Mouse (Mus musculus) embryonic facial prominence, embryonic 13.5 days (tissue): ENCODE measurements around the gene Cpeb4. TPM values are rescaled to one million over a fixed set of nuclear protein-coding genes. Genes with fewer than 3 reads are reported as not detected.
"Not testable (repeated sequence)": the region's sequence is repeated elsewhere in the genome, so short reads cannot be mapped to it uniquely, and the experiment has no call there.

ENCODE experiments used
- ATAC-seq: fragments of 200-750 bp; cut with Nextera tagmentation; 2 replicates; pipeline ENCODE4 v1.8.0; 2017; ENCODE audit warnings: low read depth; ENCODE audit not compliant: insufficient number of reproducible peaks, insufficient read depth, low FRiP score, low TSS enrichment
- H3K27ac ChIP-seq: fragments of 300-500 bp; sonication (generic); 2 replicates; pipeline ENCODE4 v1.5.1; 2015; ENCODE audit warnings: moderate library complexity, mild to moderate bottlenecking, inconsistent platforms
- H3K27me3 ChIP-seq: fragments of 300-500 bp; sonication (generic); 2 replicates; pipeline ENCODE4 v1.6.1; 2015; ENCODE audit warnings: mild to moderate bottlenecking, inconsistent platforms
- H3K36me3 ChIP-seq: fragments of 300-500 bp; sonication (generic); 2 replicates; pipeline ENCODE4 v1.6.1; 2015; ENCODE audit warnings: mild to moderate bottlenecking, inconsistent platforms
- H3K4me1 ChIP-seq: fragments of 300-500 bp; sonication (generic); 2 replicates; pipeline ENCODE4 v1.6.1; 2015; ENCODE audit warnings: inconsistent platforms
- H3K4me2 ChIP-seq: fragments of 300-500 bp; sonication (generic); 2 replicates; pipeline ENCODE4 v1.6.1; 2015; ENCODE audit warnings: moderate library complexity, mild to moderate bottlenecking, inconsistent platforms
- H3K4me3 ChIP-seq: fragments of 300-500 bp; sonication (generic); 2 replicates; pipeline ENCODE4 v1.5.1; 2015; ENCODE audit warnings: mild to moderate bottlenecking, inconsistent platforms
- H3K9ac ChIP-seq: fragments of 300-500 bp; sonication (generic); 2 replicates; pipeline ENCODE4 v1.6.1; 2015; ENCODE audit warnings: mild to moderate bottlenecking, inconsistent platforms
- H3K9me3 ChIP-seq: fragments of 300-500 bp; sonication (generic); 2 replicates; pipeline ENCODE4 v1.6.1; 2016; ENCODE audit warnings: inconsistent platforms
- WGBS: fragments of 180-500 bp; shearing (Covaris S2); methylation state at CpG from one replicate; pipeline ENCODE4 v1.1.7; 2015; ENCODE audit warnings: mixed read lengths; 5-methylcytosine and 5-hydroxymethylcytosine counted together
- polyA plus RNA-seq: library from polyadenylated mRNA; unstranded; fragments of >200 nt; fragmentation: Nextera tagmentation; extraction: Ambion mirVana; gene quantifications from 2 replicates; pipeline ENCODE4 v1.2.1, GENCODE M21; 2015

Cpeb4 gene
- polyA plus RNA-seq, 1 experiment from 2014 or later = 2.0 TPM

DNA sequence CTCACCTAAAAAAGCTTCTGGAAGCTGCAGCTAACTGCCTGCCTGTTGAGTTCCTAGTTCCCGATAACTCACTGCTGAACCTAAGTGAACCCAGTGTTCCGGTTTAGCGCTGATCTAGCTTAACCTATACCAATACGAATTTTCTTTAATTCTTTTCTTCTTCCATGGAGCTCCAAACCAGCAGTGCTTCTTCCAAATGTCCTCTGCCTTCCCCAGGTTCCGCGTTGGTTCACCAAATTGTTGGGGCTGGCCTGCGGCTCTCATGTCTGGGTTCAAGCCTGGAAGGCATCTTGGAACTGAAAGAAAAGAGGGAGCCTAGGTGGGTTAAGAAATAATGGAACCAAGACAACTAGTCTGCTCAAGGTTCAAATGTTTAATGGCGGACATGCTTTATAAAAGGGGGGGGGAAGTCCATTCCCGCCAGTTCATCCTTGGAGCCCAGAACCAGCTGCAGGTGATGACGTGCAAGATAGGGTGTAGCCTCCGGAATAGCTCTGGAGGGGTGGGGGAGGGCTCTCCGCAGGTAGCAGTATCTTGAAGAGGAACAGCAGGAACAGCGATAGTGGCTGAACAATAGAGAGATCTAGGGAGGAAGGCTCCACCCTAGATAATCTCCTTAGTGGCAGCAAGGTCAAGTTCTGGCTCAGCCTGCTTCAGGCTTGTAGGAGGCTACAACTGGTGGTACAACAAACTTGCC is 110.4 kb downstream of the Cpeb4 start:
- H3K36me3 ChIP-seq, H3K27me3 ChIP-seq, H3K9ac ChIP-seq, H3K4me2 ChIP-seq, H3K27ac ChIP-seq, ATAC-seq, H3K4me3 ChIP-seq, H3K4me1 ChIP-seq, H3K9me3 ChIP-seq: not testable (repeated sequence)
- WGBS = 82% methylated on average over 13 of the region's 13 CpGs

- H3K9ac ChIP-seq = no peak overlapping the region
- no peaks in the 10 kb centered on the region for H3K4me1 ChIP-seq
- no peak overlapping the region for H3K27ac ChIP-seq
- no peak for ATAC-seq
- H3K4me2 ChIP-seq = no peak overlapping the region
- peaks cover 9% of the 10 kb centered on the region for H3K9me3 ChIP-seq
- no peaks in the 10 kb centered on the region for H3K36me3 ChIP-seq
- H3K4me3 ChIP-seq = no peak overlapping the region
- no peaks in the 10 kb centered on the region for H3K27me3 ChIP-seq
Measured at GRCm38 (mm10) chr11:31983249-31983648, 111.2 kb downstream of the Cpeb4 start.

- Histone ChIP-seq H3K4me2 (no peak overlapping the region), H3K27ac (no peak overlapping the region), H3K36me3 (no peaks in the 10 kb centered on the region), H3K4me1 (no peaks in the 10 kb centered on the region), H3K27me3 (no peaks in the 10 kb centered on the region), H3K4me3 (no peak overlapping the region), H3K9ac (no peak overlapping the region), H3K9me3 (peaks cover 8% of the 10 kb centered on the region)
- whole genome bisulfite sequencing = 59% methylated on average over 2 of the region's 2 CpGs
- ATAC-seq = no peak
Measured at GRCm38 (mm10) chr11:31984786-31985185, 112.8 kb downstream of the Cpeb4 start.

Other genes with a start within 250 kb of the Cpeb4 start
- gene Bod1, start 200.3 kb upstream of the Cpeb4 start, polyA plus RNA-seq = 94.7 and 108 TPM in 2 replicates
- gene 4930524B15Rik, start 93.4 kb downstream of the Cpeb4 start, polyA plus RNA-seq = 0.10 and 0.12 TPM in 2 replicates
- gene Nsg2, start 128.3 kb downstream of the Cpeb4 start, polyA plus RNA-seq = 5.7 and 8.7 TPM in 2 replicates